Mouse (Mus musculus) bone marrow, adult 2 months (tissue): ENCODE data around the gene Bace1. TPM values are rescaled to one million over a fixed set of nuclear protein-coding genes. Genes with fewer than 3 reads are reported as not detected.

Experiments
- H3K27ac ChIP-seq: fragments of 200-500 bp; 2 replicates; pipeline ENCODE4 v1.5.1; 2012; ENCODE audit warnings: low read depth, mild to moderate bottlenecking, control low read depth, inconsistent platforms, low read length; ENCODE audit not compliant: control insufficient read depth, poor library complexity, insufficient read depth
- H3K4me1 ChIP-seq: fragments of 200-500 bp; 2 replicates; pipeline ENCODE4 v1.6.1; 2011; ENCODE audit warnings: low read length; ENCODE audit not compliant: control insufficient read depth, insufficient read depth
- H3K4me3 ChIP-seq: fragments of 200-500 bp; replicated peaks from 2 replicates; pipeline ENCODE3; 2011; ENCODE audit warnings: mild to moderate bottlenecking, low read depth, low read length, control low read depth; ENCODE audit not compliant: control insufficient read depth
- CTCF ChIP-seq: fragments of 200-500 bp; IDR thresholded peaks from 2 replicates; pipeline ENCODE4 v1.5.1; 2011; ENCODE audit warnings: low read length, control low read depth; ENCODE audit not compliant: control insufficient read depth, insufficient read depth
- POLR2A ChIP-seq: fragments of 200-500 bp; IDR thresholded peaks from 2 replicates; pipeline ENCODE4 v1.6.1; 2011; ENCODE audit warnings: low read depth, mild to moderate bottlenecking, control low read depth, low read length, borderline replicate concordance; ENCODE audit not compliant: control insufficient read depth
- WGBS: fragments of 180-500 bp; shearing (Covaris S2); methylation state at CpG from one replicate; pipeline ENCODE4 v1.1.7; 2018; 5-methylcytosine and 5-hydroxymethylcytosine counted together
- polyA plus RNA-seq: library from polyadenylated mRNA; stranded (reverse); fragments of >200 nt; gene quantifications from 2 replicates; pipeline ENCODE4 v1.2.4, GENCODE M21; 2011; ENCODE audit warnings: low replicate concordance; ENCODE audit not compliant: missing spikeins, insufficient read depth, insufficient read length

Bace1 gene
- polyA plus RNA-seq, 1 experiment: 4.9 TPM

- Histone ChIP-seq H3K27ac (no peak overlapping the region; the same call in 1 of the 2 replicates), H3K4me1 (no peaks in the 10 kb centered on the region), H3K4me3 (no peak overlapping the region)
- no peak for TF ChIP-seq POLR2A
- TF ChIP-seq CTCF: no peak
Measured at GRCm38 (mm10) chr9:45893681-45894080, 55.3 kb downstream of the Bace1 start.

GRCm38 (mm10) chr9:45905196-45905595 lies 66.8 kb downstream of the Bace1 start:
- Histone ChIP-seq H3K27ac (no peak overlapping the region), H3K4me1 (peaks cover 3% of the 10 kb centered on the region), H3K4me3 (no peak overlapping the region)
- WGBS: 70% methylated on average over 4 of the region's 4 CpGs
- no peak for TF ChIP-seq CTCF
- TF ChIP-seq POLR2A: no peak

DNA sequence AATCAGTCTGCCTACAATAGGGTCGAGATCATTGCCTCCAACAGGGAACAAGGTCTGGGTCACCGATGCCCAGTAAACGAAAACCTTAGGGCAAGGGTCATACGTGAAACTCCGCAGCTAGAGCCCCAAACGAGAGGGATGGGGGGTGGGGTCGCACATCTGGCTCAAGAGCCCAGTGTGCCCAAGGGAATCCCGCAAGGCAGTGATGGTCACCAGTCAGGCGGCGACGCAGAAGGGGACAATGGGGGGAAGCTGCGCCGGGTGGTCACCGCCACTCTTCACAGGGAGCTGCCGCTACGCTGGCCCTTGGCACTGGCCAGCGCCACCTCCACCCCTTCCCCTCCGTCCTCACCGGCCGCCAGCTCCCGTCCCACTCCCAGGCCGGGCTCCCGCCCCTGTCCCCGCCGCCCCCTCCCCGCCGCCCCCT lies 67.4 kb downstream of the Bace1 start:
- TF ChIP-seq CTCF: no peak
- TF ChIP-seq POLR2A: no peak
- WGBS: 0% methylated on average over 21 of the region's 27 CpGs

GRCm38 (mm10) chr9:45906355-45907077 lies 68.1 kb downstream of the Bace1 start, which contains the start of the genes Pcsk7 and Rnf214:
Gene Pcsk7 (plus strand): TSS chr9:45906497.
Gene Rnf214 (minus strand): TSS chr9:45906911.
- TF ChIP-seq POLR2A: peak; percentile 85; the same call in 1 of the 2 replicates
- peak; percentile 72 for TF ChIP-seq CTCF
- WGBS: under 1% methylated on average over 77 of the region's 80 CpGs

More for the DNA sequence above, 67.4 kb downstream of the Bace1 start:
- H3K4me3 ChIP-seq: peak overlapping the region; percentile 84
- peak overlapping the region; percentile 56 for H3K27ac ChIP-seq
- peaks cover 3% of the 10 kb centered on the region for H3K4me1 ChIP-seq

GRCm38 (mm10) chr9:45907078-45907428 lies 68.7 kb downstream of the Bace1 start:
- peaks cover 3% of the 10 kb centered on the region for H3K4me1 ChIP-seq
- TF ChIP-seq POLR2A (no peak), CTCF (no peak)
- peak overlapping the region; percentile 99 for H3K27ac ChIP-seq
- WGBS: under 1% methylated on average over 19 of the region's 19 CpGs
- H3K4me3 ChIP-seq: peak overlapping the region; percentile 84

More at GRCm38 (mm10) chr9:45906355-45907077, 68.1 kb downstream of the Bace1 start, which contains the start of the genes Pcsk7 and Rnf214:
- Histone ChIP-seq H3K27ac (peak within 1 kb of the TSS; percentile 99), H3K4me1 (peaks cover 3% of the 10 kb centered on the region), H3K4me3 (peak within 1 kb of the TSS; percentile 84)

- TF ChIP-seq POLR2A (no peak), CTCF (no peak)
- WGBS: 79% methylated on average over 3 of the region's 3 CpGs
- H3K4me3 ChIP-seq: no peak overlapping the region
- H3K27ac ChIP-seq: no peak overlapping the region
- peaks cover 3% of the 10 kb centered on the region for H3K4me1 ChIP-seq
Measured at GRCm38 (mm10) chr9:45910995-45911394, 72.6 kb downstream of the Bace1 start.

DNA sequence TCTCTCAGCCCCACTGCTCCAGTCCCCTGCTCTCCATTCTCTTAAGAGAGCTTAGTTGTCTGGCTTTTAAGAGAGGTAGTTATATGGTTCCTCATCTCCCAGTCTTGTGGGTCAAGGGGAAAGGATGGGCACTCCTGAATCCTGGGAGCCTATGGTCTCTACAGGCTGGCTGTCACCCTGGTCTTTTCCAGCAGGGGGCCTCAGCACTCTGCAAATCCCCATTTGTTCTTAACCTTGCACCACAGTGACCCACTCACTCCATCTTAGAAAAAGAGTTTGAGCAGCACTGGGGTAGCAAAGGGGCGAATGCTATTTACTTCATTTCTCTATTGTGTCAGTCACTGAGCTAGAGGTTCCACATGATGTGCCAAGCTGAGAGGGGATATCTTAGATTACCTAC lies 73.3 kb downstream of the Bace1 start:
- WGBS: 60% methylated on average over 1 of the region's 1 CpGs

More for the DNA sequence above, 73.3 kb downstream of the Bace1 start:
- H3K27ac ChIP-seq: no peak overlapping the region
- H3K4me3 ChIP-seq: no peak overlapping the region
- TF ChIP-seq POLR2A (no peak), CTCF (peak; percentile 68)
- peaks cover 3% of the 10 kb centered on the region for H3K4me1 ChIP-seq

Other genes with a start within 250 kb of the Bace1 start
- gene Cep164, start 9.9 kb upstream of the Bace1 start, polyA plus RNA-seq: 21.4 and 33.7 TPM in 2 replicates
- gene Pcsk7, start 67.9 kb downstream of the Bace1 start, polyA plus RNA-seq: 10.1 and 24.5 TPM in 2 replicates
- 27.9 and 30.3 TPM in 2 replicates for gene Rnf214, start 68.3 kb downstream of the Bace1 start, polyA plus RNA-seq
- gene Tagln, start 97.5 kb downstream of the Bace1 start, polyA plus RNA-seq: 2.3 and 22.2 TPM in 2 replicates
- 30.9 and 68.0 TPM in 2 replicates for gene Sidt2, start 116.7 kb downstream of the Bace1 start, polyA plus RNA-seq
- gene Pafah1b2, start 174.1 kb downstream of the Bace1 start, polyA plus RNA-seq: 14.6 and 25.6 TPM in 2 replicates
- gene Sik3, start 174.2 kb downstream of the Bace1 start, polyA plus RNA-seq: 9.2 and 19.0 TPM in 2 replicates